Mouse (Mus musculus) cerebellum, adult 9-11 months (tissue): ENCODE data around the gene Cfap100.

Source experiments
- DNase-seq: peaks from one replicate; pipeline ENCODE4 v3.0.0; 2022

The Cfap100 gene

GRCm38 (mm10) chr6:90453751-90454150, 25.2 kb upstream of the Cfap100 start:
- no peak for DNase-seq

GRCm38 (mm10) chr6:90452603-90453002, 24.0 kb upstream of the Cfap100 start:
- no peak for DNase-seq

DNA sequence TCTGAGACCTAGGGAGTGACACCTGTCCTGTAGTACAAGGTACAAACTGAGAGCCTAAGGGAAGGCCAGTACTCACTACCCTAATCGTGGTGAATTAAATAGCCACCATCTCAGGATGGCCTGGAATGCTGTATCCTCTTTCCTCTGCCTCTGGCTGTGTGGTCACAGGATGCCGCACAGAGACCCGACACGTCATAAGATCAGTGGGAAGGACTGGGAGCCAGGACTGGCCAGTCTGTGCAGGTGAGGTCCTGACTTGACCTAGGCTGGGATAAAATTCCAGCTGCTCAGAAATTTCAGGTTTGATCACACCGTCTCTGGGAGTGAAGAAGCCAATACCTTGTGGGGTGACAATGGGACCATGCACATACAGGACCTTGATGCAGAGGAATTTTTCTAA, 22.9 kb upstream of the Cfap100 start:
- no peak for DNase-seq

- peak; percentile 50 for DNase-seq
These were observed 22.1 kb upstream of the Cfap100 start for GRCm38 (mm10) chr6:90450697-90451096.

GRCm38 (mm10) chr6:90450179-90450578, 21.6 kb upstream of the Cfap100 start:
- DNase-seq, result peak; percentile 82

GRCm38 (mm10) chr6:90446883-90447282, 18.3 kb upstream of the Cfap100 start:
- no peak for DNase-seq

DNA sequence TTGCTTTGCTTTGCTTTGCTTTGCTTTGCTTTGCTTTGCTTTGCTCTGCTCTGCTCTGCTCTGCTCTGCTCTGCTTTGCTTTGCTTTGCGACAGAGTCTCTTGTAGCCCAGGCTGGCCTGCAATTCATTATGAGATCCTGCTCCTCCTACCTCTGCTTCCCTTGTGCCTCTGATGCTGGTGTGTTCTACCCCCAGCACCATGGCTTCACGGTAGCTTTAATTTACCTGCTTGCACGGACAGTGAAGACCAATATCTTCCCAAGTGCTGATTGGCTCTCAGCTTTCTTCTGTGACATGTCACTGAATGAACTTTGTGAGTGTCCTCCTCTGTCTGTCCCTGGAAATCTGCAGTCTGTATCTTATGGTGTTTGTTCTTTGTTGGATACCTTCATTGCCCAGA, 8.4 kb upstream of the Cfap100 start:
- no peak for DNase-seq

DNA sequence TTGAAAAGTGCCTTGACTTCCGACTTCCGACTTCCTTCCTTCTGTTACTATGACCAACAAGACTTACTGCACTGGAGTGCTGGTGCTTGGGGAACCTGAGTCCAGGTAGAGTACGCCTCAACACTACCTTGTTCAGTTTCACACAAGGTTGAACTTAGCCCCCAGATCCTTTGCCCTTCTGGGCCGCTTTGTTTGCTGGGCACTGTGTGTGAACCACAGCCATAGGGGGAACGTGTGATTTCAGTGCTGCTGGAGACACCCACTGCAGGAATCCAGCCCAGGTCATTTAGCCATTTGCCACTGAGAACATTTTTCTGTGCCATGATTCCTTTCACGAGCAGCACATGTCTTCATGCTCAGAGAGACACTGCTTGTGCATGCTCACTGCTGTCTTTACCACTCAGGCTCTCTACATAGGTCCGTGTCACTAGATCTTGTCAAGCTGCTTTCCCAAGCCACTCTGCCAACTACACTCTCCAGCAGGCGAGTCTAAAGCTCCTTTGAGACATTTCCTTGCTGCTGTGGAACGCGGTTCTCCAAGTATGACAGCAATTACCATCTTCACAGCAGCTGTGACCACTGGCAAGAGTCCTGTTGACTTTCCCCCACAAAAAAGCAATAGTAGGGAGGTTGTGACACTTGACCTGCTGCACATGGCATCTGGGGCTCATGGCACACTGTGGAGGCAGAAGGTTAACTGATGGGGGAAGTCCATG, 7.8 kb upstream of the Cfap100 start:
- DNase-seq, result no peak

- DNase-seq, result peak; percentile 79
These were observed 6.6 kb upstream of the Cfap100 start for GRCm38 (mm10) chr6:90435195-90435618.

DNA sequence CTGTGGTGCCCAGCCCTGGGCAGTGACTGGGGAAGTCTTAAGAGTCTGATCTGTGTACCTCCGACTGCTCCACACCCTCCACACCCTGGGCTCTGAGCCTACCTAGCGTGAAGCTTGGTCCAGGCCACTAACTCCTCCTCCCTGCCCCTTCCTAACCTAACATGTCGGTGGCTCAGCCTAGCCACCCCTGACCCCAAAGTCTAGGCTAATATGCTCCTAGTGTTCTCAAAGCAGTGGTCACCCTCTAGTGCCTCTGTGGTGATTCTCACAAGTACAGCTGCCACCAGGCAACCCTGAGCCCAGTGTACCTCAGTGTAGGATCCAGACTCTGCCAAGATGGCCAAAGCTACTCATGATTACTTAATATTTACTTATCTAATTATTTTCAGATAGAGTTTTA, 6.1 kb upstream of the Cfap100 start:
- DNase-seq, result peak; percentile 32

DNA sequence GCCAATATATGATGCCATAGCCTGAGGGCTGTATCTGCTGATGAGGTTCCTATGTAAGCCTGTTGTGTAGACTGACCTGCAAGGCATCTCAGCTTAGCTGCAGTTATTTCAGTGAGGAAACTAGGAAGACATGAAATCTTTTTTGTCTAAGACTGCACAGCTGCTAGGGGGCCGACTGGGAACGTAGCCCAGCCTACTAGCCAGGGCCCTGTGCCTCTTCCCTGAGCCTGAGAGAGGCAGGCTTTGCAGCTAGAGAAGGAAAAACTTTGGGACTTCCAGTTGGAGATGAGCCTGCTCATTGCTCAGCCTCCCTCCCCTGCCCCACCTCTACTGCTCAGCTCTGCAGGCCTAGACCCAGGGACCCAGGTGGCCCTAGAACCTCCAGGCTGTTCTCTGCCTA, 2.9 kb upstream of the Cfap100 start:
- DNase-seq, result peak; percentile 5

DNA sequence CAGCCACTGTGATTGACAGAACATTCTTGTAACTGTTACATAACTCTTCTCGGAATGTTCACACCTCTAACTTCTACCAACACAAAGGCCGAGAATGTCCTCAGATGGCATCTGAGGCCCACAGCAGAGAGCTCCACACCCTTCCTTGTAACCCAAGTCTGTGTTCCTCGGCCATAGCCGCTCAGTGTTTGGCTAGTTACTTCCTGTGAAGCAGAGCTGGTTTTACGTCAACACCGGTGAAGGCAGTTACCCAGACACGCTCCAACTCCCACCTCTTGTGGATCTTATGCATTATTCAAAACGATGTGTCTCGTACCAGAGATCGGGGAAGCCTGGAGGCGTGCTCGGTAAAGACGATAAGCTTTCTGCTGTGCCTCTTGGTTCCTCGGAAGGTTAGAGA, 1.3 kb upstream of the Cfap100 start:
- peak; percentile 2 for DNase-seq

GRCm38 (mm10) chr6:90426003-90426402, 2.6 kb downstream of the Cfap100 start:
- DNase-seq, result no peak

DNA sequence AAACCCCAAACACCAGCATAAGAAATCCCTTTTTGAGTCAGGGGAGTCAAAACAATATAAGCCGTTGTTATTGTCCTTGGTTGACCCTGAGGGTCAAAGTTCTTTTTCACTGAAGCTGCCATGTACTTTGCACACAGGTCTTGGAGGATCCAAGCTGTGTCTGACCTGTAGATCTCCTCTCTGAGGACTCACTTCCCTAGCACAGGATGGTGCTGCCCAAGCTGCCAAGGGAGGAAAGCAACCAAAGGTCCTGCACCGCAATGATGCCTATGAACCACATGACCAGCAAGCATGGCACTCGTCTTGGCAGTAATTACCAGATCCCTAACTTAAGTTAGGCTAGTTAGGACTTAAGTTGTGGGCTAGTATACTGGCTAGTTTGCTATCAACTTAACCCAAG, 3.2 kb downstream of the Cfap100 start:
- DNase-seq, result no peak

GRCm38 (mm10) chr6:90422565-90422964, 6.0 kb downstream of the Cfap100 start:
- DNase-seq, result peak; percentile 74

DNA sequence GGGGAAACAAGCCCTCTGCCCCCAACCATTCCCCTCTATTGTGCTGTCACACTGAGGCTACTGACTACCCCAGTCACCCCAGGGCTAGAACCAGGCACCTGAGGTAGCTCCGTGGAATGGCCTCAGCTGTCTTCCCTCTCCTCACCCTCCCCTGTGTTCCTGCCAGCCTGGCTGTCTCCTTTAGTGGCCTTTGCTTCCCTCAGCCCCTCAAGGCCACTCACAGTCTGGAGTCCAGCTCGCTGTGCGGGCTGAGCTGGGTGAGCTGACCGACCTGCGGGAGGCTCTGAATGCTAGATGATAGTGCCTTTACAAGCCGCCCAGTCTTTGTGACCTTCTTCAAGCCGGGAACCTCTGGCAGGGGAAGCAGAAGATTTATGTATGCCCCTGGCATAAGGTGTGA, 16.7 kb downstream of the Cfap100 start:
- DNase-seq, result no peak

DNA sequence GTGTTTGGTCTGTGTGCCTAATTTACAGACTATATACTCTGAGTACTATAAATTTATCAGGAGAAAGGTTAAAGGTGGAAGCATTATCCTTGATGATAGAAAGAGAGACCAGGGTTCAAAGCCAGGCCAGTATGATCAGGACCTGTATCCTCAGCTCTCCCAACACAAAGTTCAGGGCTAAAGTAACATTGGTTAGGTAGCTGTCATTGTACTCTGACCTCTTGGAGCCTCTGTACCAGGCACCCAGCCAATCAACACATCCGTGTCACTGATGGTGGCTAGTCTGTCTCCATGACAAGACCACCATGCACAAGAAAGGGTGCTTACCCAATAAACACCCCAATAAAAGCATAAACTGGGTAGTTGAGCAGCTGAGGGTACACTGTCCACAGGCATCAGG, 17.6 kb downstream of the Cfap100 start:
- no peak for DNase-seq

DNA sequence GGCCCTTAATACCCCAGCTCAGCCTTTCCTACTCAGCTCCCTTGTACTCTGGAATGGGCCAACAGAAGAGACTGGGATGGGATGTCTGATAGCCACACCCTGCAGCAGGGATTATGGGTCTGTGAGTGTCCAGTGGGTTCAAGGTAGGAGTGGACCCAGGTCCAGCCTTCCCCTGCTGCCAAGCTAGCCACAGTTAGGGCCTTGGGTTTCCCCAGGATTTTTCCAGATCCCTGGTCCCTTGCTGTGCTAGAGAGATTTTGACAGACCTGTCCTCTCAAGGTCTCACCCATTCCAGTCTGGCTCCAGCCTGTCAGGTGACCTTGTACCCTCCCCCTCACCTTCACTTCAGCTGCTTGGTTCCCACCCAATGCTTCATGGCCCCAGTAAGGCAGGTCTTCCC, 20.0 kb downstream of the Cfap100 start:
- no peak for DNase-seq

DNA sequence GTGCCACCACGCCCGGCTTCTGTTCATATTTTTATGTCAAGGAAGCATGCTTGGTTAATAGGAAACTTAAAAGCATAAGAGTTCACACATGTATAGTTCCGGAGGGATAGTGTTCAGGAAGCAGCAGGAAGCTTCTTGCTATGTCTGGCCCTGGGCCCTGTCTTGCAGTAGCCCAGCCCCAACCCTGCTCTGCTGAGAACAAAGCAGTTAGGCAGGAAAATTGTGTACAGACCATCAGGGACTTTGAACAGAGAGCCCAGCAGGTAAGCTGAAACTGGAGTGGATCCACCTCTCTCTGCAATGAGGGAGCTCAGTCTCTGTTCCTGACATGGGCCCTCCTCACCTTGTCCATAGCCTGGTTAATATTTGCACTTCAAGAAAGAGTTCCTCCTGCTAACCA, 31.3 kb downstream of the Cfap100 start:
- no peak for DNase-seq

DNA sequence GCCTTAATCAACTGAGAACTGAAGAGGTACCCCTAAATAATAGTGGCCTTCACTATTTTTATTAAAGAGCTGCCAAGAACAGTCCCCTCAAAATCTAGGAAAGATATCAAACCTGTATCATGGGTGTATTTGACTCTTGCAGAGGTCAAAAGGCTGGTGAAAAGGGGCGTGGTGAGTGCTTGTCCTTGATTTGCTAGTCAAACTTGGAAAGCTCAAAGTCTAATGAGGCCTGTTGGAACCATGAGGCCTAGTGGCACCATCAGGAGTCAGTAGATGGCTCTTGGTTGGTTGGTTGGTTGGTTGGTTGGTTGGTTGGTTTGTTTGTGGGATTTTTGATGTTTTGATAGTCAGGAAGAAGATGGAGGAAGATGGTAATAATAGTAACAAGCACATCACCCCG, 32.8 kb downstream of the Cfap100 start:
- no peak for DNase-seq

DNA sequence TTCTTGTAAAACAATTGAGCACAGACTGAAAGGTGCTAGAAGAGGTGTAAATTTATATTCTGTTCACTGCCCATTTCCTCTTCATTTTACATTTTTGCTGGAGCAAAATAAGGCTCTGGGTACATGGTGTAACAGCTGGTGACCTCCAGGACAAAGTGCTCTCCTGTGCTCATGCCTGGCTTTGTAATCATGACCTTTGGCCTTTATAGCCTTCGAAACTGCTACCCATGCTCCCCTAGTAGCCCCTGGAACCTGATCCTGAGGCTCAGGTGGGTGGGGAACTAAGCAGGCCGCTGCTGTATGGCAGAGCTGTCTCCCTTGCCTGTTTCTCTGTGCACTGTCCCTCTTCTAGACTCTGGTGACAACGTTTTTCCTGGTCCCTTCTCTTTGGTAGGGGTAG, 34.6 kb downstream of the Cfap100 start:
- DNase-seq, result no peak

GRCm38 (mm10) chr6:90390629-90391028, 38.0 kb downstream of the Cfap100 start:
- DNase-seq, result no peak

DNA sequence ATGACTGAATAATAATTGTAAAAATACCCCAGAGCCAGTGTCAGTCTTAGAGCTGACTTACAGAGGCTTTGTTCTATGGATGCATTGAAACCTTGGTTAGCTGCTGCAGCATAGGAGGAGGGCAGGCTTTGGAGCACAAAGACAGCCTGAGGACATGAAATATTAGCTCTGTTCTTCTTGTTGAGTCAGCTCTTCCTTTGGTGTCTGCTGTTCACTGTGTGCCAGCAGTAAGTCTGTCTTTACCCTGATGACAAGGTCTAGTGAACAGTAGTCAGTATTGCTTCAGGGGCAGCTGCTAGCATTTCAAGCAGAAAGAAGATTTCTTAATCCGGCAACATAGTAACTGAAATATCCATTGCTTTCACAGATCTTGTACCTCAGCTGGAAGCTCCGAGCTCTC, 47.1 kb downstream of the Cfap100 start:
- no peak for DNase-seq

- no peak for DNase-seq
These were observed 50.9 kb downstream of the Cfap100 start for GRCm38 (mm10) chr6:90377708-90378107.

GRCm38 (mm10) chr6:90374647-90375046, 54.0 kb downstream of the Cfap100 start:
- DNase-seq, result no peak
